Mouse (Mus musculus): ENCODE results near the gene Atf1. TPM values are rescaled to one million over a fixed set of nuclear protein-coding genes. Genes with fewer than 3 reads are reported as not detected.
A peak's percentile ranks its signal among the peaks of the same experiment; 100 is the strongest.
"Not testable (repeated sequence)": the region's sequence is repeated elsewhere in the genome, so short reads cannot be mapped to it uniquely, and the experiment has no call there.

Atf1 gene
- polyA plus RNA-seq, 3 experiments from 2014 or later: 32.1 to 36.0 (median 33.1) TPM

DNA sequence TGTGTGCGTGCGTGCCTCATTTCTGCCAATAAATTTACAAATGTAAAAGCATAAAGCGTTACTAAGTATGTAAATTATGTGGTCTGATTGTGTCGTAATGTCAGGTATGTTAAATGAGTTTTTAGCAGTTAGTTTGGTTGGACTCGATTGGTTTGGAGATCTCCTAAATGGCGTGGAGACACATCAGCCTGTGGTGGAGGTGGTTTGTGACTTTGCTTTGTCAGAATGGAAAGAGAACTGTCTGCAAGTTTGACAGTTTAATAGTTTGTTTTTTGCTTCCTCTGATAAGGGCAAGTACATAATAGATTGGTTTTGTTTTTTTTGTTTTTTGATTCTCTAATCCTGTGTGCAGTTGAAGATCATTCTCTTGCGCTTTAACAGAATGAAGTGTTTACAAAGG lies 32.7 kb downstream of the Atf1 start:
- ATAC-seq: not testable (repeated sequence)

DNA sequence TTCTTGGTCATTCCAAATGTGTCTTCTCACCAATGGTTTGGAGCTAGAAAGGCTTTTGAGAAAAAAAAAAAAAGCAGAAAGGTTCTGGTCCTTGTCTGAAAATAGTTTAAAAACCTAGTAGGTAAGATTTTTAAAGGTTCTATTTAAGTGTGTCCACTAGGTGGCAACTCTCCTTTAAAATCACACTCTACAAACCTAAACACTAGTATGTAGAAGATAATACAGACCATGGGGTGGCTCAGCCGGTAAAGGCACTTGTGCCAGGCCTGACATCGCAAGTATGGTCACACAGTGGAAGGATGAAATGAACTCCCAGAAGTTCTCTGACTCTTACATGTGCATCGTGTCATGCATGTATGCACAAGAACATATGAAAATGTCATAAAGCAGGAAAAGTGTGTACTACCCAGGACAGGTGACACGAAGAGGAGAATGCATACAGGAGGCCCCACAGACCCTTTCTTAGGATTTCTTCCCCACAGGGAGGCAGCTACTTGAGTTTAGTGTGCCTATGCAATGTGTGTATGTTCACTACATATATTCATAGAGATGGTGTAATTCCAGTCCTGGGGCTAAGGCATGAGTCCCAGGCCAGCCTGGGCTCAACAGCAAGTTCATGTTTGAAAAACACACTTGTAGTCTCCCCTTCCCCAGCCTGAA lies 35.8 kb downstream of the Atf1 start:
- ATAC-seq: no peak

DNA sequence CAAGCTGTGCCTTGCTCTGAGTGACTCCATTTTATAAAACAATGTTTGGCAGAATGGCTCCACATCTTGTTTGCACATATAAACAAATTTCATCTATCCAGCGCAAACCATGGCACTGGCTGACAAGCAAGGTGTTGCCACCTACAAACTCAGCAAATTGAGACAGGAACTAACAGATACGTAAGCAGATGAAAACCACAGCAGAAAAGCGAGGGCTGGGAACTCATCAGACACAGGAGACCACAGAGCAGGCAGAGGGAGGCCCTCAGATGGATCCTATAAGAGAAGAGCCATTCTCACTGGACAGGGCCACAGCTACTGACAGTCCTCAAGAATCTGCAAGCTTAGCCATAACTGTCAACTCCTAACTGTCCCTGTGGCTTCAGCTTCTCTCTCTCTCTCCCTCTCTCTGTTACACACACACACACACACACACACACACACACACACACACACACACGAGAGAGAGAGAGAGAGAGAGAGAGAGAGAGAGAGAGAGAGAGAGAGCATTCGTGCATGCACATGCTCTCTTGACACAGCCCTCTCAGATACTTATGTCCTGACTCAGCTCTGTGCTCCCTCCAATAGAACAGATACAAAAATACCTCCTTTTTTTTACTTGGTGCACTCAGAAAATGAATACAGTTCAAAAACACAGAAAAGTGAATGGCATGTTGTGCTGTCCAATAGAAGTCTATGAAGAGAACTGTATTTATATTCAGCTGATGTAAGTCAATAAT lies 38.1 kb downstream of the Atf1 start:
- ATAC-seq: no peak

DNA sequence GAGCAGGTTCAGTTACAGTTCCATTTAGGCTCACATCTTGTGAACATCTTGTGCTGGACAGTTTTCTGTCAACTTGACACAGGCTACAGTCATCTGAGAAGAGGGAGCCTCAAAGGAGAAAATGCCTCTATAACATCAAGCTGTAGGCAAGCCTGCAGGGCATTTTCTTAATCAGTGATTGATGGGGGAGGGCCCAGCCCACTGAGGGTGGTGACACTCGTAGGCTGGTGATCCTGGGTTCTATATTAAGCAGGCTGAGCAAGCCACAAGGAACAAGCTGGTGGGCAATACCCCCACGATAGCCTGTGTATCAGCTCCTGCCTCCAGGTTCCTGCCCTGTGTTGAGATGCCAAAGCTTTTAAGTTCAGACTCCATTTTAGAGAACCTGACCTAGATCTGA lies 41.3 kb downstream of the Atf1 start:
- no peak for ATAC-seq

DNA sequence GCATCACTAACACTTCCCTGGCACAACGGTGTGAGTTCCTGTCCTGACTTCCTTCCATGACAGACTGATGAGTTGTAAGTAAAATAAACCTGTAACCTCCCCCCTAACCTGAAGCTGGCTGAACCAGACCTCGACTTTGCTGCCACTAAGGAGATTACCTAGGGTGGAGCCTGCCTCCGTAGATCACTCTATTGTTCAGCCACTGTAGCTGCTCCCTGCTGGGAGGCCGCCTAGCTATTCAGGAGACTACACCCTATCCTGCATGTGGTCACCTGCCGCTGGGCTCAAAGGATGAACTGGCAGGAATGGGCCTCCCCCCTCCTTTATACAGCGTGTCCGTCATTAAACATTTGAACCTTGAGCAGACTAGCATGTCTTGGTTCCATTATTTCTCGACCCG lies 42.2 kb downstream of the Atf1 start:
- ATAC-seq: no peak

DNA sequence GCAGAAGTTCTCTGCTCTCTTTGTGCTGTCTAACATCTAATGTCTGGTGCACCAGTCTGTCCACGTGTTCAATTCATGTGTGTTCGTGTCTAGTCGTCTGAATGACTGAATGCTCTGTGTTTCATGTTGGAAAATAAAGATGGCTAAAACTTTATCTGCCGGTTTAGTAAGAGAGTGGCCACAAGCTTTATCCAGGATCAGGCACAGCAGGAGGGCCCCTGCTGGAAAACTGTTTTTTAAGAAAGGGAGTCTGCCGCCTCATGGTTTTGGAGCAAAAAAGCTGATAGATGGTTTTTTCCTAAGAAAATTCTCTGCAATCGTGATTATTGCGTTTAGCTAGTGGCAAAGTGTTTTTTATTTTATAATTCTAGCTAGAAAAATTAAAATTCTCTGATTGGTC lies 43.0 kb downstream of the Atf1 start:
- ATAC-seq: not testable (repeated sequence)

DNA sequence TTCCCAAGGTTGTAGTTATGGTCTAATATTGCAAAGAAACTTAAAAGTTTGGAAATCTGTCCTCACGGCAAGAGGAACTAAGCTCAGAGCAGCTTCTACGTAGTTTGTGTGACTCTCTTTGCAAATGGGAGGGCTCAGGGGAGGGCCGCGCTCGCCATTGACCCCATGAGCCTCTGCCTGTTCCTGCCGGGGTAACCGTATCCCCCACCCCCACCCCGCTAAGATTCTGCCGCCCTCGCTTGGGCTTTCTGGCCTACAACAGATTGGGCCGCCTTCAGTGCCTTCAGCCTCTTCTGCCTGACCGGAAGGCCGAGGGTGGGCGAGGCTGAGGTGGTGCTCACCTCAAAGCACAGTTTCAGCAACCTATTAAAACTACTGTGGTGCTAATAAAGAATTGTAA lies 43.8 kb downstream of the Atf1 start:
- no peak for ATAC-seq

DNA sequence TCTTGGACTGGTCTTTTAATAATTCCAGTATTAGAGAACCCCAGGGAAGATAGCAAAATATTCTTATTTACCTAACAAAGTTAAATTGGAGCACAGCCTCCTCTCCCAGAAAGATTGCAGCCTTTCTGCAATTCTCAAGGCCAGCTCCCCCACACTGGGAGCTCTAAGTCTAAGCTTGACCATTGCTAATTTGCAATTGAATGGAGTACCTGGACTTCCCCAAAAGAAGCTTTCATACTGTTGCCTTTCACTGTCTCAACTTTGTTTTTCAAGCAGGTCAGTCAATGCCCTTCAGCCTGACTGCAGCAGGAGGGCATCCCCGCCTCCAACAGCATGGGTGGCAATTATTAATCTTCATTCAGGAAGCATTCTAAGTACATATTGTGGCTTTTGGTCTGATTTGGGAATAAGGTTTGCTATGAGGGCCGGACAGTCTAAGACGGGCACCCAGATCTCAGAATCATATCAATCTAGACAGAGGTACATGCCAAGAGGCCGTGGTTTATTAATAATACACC lies 46.2 kb downstream of the Atf1 start:
- ATAC-seq: not testable (repeated sequence)

DNA sequence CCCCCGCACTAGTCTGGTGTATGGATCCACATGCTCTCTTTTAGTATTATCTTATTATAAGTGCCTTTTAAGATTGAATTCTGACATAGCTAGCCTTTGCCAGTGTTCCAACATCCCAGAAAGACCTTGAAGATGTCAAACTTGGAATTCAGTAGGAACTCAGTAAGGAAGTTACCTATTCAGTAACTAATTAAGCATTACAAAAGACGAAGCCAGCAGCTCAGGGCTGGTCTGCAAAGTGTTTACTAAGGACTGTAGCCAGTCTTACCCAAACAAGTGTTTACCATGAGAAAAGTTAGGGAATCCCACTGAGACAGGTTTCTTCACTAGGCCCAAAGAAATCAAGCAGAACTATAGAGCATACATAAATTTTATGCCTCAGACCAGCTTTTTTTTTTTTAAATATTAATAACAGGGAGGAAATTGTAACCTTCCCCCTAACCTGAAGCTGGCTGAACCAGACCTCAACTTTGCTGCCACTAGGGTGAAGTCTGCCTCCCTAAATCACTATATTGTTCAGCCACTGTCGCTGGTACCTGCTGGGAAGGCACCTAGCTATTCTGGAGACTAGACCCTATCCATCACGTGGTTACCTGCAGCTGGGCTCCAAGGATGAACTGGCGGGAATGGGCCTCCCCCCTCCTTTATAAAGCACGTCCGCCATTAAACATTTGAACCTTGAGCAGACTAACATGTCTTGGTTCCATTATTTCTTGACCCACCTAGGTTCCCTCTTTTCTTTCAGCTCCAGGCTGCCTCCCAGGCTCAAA lies 47.4 kb downstream of the Atf1 start:
- no peak for ATAC-seq

DNA sequence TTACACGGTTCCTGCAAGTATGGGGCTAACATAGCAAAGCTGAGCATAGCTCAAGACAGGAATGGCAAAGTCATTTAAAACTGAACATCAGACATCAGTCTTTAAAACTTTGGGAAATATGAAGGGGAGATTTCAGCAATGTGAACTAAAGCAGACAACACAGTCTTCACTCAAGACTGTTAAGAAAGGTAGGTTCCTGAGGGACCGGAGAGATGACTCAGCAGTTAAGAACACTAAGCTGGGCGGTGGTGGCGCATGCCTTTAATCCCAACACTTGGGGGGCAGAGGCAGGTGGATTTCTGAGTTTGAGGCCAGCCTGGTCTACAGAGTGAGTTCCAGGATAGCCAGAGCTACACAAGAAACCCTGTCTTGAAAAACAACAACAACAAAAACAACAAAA lies 48.8 kb downstream of the Atf1 start:
- no peak for ATAC-seq

DNA sequence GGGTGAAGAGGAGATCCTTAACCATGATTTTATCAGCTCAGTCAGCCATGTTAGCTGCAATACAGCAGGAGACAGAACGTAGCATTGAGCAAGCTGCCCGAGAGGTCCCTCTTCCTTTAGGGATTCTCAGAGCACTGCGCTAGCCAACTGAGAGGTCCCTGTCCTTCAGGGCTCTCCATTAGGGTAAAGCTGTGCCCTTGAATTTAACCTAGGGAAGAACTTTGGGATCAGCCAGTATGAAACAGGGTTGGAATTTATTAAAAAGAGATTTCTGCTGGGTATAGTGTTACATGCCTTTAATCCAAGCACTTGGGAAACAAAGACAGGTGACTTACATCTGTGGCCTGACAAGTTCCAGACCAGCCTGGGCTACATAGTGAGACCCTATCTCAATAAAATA lies 50.0 kb downstream of the Atf1 start:
- no peak for ATAC-seq

DNA sequence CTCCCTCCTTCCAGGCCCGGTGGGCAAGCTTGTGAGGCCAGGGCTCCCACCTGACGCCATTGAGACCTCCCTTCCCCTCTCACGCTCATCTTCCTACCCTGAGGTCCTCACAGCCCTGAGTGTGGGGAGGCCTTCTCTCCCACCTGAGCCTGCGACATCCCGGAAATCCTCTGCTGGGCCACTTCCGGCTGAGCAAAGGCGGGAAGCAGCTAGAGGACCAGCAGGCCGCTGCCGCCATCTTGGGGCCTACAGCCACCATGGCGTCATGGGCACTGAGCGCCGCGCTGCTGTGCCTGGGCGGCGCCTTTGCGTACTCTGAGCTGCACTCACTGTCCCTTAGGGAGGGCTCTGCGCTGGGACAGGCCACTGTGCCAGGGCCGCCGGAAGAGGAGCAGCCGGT lies 53.0 kb downstream of the Atf1 start, which contains the start of gene Tmprss12:
Gene Tmprss12, plus strand, starts transcription at position 212 of the 400 bp plus-strand sequence.
- ATAC-seq: no peak

DNA sequence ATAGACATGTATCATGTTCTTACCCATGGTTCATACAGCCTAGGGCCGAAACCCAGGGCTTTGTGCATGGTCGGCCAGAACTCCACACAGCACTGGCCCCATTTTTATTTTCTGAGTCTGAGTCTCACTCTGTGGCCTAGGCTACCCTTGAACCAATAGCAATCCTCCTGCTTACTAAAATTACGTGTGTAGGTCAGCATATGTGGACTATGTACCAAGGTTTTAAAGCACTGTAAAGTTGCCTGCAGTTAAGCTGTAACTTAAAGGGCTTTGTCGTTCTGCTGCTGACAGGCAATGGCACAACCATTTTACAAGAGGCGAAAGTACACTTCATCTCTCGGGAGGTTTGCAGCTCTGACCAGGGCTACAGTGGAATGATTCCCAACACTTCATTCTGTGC lies 61.4 kb downstream of the Atf1 start:
- ATAC-seq: no peak

DNA sequence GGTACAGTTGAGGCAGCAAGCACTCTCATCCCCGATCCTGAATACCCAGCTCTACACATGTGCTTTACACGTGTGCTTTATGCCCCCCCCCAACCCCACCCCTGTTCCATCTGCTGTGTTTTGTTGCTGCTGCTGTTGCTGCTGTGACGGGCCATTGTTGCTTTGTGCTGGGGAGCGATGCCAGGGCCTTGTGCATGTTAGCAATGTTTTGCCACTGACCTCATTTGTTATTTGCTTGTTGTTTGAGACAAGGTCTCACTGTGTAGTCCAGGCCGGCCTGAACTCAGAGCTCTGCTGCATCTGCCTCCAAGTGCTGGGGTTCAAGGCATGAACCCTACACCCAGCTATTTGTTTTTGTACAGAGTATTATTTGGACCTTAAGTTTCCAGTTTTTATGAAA lies 63.2 kb downstream of the Atf1 start:
- no peak for ATAC-seq

DNA sequence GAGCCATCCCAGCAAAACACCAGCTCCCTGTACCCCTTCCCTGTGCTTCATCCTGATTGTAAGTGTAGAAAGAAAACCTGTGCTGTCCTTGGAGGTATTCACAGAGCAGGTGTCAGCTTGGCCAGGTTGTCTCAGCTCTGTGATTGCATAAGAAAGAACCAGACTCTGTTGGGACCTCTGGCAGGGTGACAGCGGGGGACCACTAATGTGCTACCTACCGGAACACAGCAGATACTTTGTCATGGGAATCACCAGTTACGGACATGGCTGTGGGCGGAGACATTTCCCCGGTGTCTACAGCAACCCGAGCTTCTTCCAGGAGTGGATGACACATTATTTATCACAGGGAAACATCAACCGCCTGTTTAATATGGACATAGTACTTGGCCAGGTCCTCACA lies 64.7 kb downstream of the Atf1 start:
- no peak for ATAC-seq

DNA sequence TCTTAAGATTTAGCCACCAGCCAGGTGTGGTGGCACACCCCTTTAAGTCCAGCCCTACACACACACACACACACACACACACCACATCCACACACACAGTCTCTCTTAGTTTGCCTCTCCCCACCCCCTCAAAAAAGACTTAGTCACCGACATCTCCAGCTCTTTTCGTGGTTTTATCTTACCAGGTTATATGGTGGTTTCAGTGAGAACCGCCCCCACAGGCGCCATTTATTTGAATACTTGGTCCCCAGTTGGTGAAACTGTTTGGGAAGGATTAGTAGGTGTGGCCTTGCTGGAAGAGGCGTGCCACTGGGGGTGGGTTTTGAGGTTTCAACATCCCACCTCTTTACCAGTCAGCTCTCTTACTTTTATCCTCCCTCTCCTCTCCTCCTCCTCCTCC lies 70.2 kb downstream of the Atf1 start:
- ATAC-seq: no peak

DNA sequence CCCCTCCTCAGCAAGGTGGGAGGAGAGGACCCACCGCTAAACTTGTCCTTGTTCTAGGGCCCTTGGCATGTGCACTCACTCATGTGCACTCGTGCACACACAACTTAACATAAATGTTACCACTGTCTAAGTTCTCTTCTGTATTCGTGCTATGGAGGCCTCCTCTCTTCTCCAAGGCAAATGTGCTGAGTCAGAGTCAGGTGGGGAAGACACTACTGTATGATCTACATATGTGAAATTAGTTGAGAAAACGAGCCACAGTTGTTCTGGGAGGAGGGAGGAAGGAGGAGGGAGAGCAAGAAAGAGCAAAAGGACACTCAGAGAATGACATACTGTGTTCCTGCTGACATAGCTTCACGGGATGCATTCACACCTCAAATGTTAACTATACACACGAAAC lies 72.9 kb downstream of the Atf1 start:
- ATAC-seq: no peak

DNA sequence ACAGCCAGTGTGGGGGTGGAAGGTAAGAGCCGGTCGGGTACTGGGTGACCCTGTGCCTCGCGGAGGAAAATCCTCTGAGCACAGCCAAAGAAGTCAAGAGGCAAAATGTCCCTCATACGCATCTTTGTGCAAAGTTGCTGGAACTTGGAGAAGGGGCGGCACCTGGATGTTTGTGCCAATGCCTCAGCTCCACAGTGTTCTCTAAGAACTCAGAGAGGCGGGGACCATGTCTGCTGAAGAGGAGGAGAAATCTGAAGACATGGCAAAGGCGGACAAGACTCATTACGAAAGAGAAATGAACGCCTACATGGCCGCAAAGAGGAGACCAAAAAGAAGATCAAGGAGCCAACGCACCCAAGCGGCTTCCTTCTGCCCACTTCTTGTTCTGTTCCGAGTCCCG lies 73.9 kb downstream of the Atf1 start:
- no peak for ATAC-seq

DNA sequence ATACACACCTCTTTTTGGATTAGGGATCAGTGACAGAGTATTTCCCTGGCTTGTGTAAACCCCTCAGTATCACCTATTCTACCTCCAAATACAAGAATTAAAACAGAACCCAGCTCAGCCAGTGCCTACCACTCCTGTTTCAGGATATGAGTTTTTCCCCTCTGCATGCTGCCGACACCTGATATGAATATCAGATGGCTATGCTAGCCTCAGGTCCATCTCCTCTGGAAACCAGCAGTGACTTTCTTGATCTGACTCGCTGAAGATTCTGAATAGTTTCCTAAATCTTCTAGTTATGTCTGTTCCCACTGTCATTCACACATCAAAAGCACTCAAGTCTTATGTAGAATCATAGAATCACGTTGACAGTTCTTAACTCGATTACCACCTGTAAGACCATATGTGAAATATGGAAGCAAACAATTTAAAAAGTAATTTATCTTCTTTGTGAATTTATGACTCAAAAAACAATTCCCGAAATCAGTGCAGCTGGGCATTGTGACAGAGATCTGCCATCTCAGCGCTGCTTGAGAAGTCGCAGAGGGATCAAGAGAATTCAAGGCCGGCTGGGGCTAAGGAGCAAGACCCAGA lies 75.9 kb downstream of the Atf1 start:
- no peak for ATAC-seq

DNA sequence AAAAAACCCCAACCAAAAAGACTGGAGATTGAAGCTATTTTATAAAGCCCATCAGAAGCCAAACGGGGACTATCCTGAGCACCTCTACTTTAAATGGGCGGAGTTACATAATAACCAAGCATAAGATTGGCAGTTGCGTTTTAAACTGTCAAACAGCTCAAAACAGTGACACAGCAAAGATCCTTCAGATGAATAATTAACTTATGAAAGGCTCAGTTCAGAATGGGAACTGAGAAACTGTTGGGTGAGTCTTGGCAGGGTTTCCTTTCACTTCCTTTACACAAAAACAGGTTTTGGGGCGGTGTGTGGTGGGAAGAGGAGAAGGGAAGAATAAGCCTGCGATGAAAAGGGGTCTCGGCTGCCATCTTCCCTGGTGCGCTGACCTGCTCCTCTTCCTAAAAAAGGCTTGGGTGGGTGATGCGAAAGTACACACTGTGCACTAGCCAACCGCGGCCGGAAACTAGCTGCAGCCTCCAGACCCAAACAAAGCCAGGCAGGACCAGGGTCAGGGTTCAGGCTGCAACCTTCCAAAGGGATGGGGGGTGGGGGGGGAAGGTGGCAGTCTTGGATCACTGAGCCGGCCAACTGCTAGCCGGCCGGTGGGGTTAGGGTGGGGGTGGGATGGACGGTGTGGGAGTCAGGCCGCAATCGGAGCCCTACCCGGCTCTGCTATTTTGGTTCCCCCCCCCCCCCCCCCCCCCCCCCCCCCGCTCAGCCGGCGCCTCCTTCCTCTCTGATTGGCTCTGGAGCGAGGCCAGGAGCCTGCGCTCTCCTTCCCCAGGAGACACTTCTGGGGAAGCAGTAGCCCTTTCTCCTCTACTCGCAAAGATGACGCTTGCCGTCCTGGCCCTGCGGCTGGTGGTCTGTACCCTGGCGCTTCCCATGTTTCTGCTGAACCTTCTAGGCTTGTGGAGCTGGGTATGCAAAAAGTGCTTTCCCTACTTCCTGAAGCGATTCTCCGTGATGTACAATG lies 76.7 kb downstream of the Atf1 start, which contains the start of gene Mettl7a1:
Gene Mettl7a1, plus strand, starts transcription at position 122 of the 973 bp plus-strand sequence.
- peak; percentile 72 for ATAC-seq

DNA sequence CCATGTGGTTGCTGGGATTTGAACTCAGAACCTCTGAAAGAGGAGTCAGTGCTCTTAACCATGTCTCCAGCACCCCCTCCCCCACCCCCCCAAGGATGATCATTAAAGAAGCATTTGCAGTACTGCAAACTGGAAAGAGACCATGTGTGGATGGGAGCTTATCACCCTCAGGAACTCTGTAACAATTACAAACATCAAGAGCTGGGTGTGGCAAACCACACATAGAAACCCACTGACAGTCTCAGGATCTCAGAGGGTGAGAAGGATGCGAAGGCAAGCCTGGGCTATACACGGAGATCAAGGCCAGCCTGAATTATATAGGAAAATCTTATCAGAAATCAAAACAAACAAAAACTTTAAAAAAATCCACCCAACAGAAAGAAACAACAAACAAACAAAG lies 78.6 kb downstream of the Atf1 start:
- no peak for ATAC-seq

Data from inflammation-experienced regulatory T-cells, adult 6 months (primary cell).